Mouse (Mus musculus) inflammation-experienced regulatory T-cells, adult 6 months (primary cell): ENCODE data around the gene Pla2g4a. TPM values are rescaled to one million over a fixed set of nuclear protein-coding genes. Genes with fewer than 3 reads are reported as not detected.
"Not testable (repeated sequence)": the region's sequence is repeated elsewhere in the genome, so short reads cannot be mapped to it uniquely, and the experiment has no call there.

Experiments
- ATAC-seq: one replicate; pipeline ENCODE4 v1.8.0; 2017
- polyA plus RNA-seq, 3 experiments: library from polyadenylated mRNA; unstranded; fragments of 100-300 nt; shearing (Covaris generic); gene quantifications; one replicate each; pipeline ENCODE4 v1.2.1; 2017

Gene Pla2g4a
- polyA plus RNA-seq, 3 experiments from 2014 or later, result 0.58 TPM; not detected in 2

- no peak for ATAC-seq
These were observed 31.9 kb downstream of the Pla2g4a start for GRCm38 (mm10) chr1:149929140-149929539.

GRCm38 (mm10) chr1:149923737-149924136 lies 37.4 kb downstream of the Pla2g4a start:
- ATAC-seq, result not testable (repeated sequence)

- ATAC-seq, result no peak
These were observed 38.9 kb downstream of the Pla2g4a start for GRCm38 (mm10) chr1:149922219-149922618.

- no peak for ATAC-seq
These were observed 39.8 kb downstream of the Pla2g4a start for GRCm38 (mm10) chr1:149921325-149921724.

- ATAC-seq, result no peak
These were observed 41.8 kb downstream of the Pla2g4a start for GRCm38 (mm10) chr1:149919301-149919700.

- ATAC-seq, result no peak
These were observed 48.1 kb downstream of the Pla2g4a start for GRCm38 (mm10) chr1:149912984-149913383.

GRCm38 (mm10) chr1:149911050-149911449 lies 50.0 kb downstream of the Pla2g4a start:
- no peak for ATAC-seq

GRCm38 (mm10) chr1:149898001-149898625 lies 63.0 kb downstream of the Pla2g4a start:
- no peak for ATAC-seq

GRCm38 (mm10) chr1:149896590-149896989 lies 64.5 kb downstream of the Pla2g4a start:
- ATAC-seq, result no peak

GRCm38 (mm10) chr1:149894940-149895339 lies 66.2 kb downstream of the Pla2g4a start:
- ATAC-seq, result no peak

- no peak for ATAC-seq
These were observed 67.2 kb downstream of the Pla2g4a start for GRCm38 (mm10) chr1:149893903-149894302.

GRCm38 (mm10) chr1:149891057-149891456 lies 70.0 kb downstream of the Pla2g4a start:
- ATAC-seq, result no peak

GRCm38 (mm10) chr1:149882419-149883025 lies 78.6 kb downstream of the Pla2g4a start:
- ATAC-seq, result no peak

- ATAC-seq, result no peak
These were observed 82.9 kb downstream of the Pla2g4a start for GRCm38 (mm10) chr1:149878175-149878574.

GRCm38 (mm10) chr1:149876502-149876901 lies 84.6 kb downstream of the Pla2g4a start:
- no peak for ATAC-seq

- no peak for ATAC-seq
These were observed 89.5 kb downstream of the Pla2g4a start for GRCm38 (mm10) chr1:149871625-149872024.

- no peak for ATAC-seq
These were observed 93.8 kb downstream of the Pla2g4a start for GRCm38 (mm10) chr1:149867323-149867722.

GRCm38 (mm10) chr1:149866202-149866601 lies 94.9 kb downstream of the Pla2g4a start:
- ATAC-seq, result no peak

- no peak for ATAC-seq
These were observed 98.3 kb downstream of the Pla2g4a start for GRCm38 (mm10) chr1:149862801-149863200.

- ATAC-seq, result no peak
These were observed 98.9 kb downstream of the Pla2g4a start for GRCm38 (mm10) chr1:149862181-149862580.

GRCm38 (mm10) chr1:149861543-149861942 lies 99.5 kb downstream of the Pla2g4a start:
- no peak for ATAC-seq

- ATAC-seq, result no peak
These were observed 102.4 kb downstream of the Pla2g4a start for GRCm38 (mm10) chr1:149858734-149859133.

GRCm38 (mm10) chr1:149856720-149857119 lies 104.4 kb downstream of the Pla2g4a start:
- no peak for ATAC-seq

GRCm38 (mm10) chr1:149855581-149855980 lies 105.5 kb downstream of the Pla2g4a start:
- no peak for ATAC-seq

- no peak for ATAC-seq
These were observed 106.2 kb downstream of the Pla2g4a start for GRCm38 (mm10) chr1:149854867-149855266.
